Mouse (Mus musculus): ENCODE results near the gene Bst2.

GRCm38 (mm10) chr8:71495811-71496210 is 41.4 kb downstream of the Bst2 start:
- no peak for TF ChIP-seq POLR2A (IDR thresholded peaks at IDR 0.05; ENCODE audit: insufficient read depth, low read length)
- no peak for TF ChIP-seq CTCF (IDR thresholded peaks at IDR 0.05; ENCODE audit: low read depth, low read length)
